Mouse (Mus musculus) common myeloid progenitor, adult 5-6 weeks (primary cell): ENCODE measurements around the gene Aldh3a2. TPM values are rescaled to one million over a fixed set of nuclear protein-coding genes. Genes with fewer than 3 reads are reported as not detected.
A peak's percentile ranks its signal among the peaks of the same experiment; 100 is the strongest.
"Not testable (repeated sequence)": the region's sequence is repeated elsewhere in the genome, so short reads cannot be mapped to it uniquely, and the experiment has no call there.

ENCODE experiments used
- ATAC-seq: replicated peaks from 2 replicates; pipeline ENCODE4 v1.8.0; 2016; ENCODE audit warnings: low read depth, mild to moderate bottlenecking, moderate TSS enrichment, inconsistent platforms; ENCODE audit not compliant: poor library complexity, severe bottlenecking
- total RNA-seq: library from RNA; stranded (forward); fragments of 200-1000, 187-1606 nt; gene quantifications from 2 replicates; pipeline ENCODE4 v1.2.3, GENCODE M21; 2017

The Aldh3a2 gene
- total RNA-seq, 1 experiment from 2014 or later, result 14.5 TPM

DNA sequence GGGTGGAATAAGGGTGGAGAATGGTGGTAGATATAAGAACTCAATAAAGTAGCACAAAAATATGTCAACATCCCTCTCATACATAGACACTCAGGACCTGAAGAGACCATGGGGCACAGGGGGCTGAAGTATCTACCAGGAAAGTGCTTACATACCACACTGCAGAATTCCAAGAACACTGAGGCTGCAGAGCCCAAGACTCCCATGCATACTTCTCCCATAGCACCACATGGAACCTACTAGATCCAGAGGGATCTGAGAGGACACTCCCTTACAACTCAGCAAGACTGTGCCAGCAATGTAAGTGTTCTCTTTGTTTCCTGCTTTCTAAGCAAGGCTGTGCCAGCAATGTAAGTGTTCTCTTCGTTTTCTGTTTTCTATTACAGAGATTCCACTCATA lies 83.4 kb downstream of the Aldh3a2 start:
- no peak for ATAC-seq

DNA sequence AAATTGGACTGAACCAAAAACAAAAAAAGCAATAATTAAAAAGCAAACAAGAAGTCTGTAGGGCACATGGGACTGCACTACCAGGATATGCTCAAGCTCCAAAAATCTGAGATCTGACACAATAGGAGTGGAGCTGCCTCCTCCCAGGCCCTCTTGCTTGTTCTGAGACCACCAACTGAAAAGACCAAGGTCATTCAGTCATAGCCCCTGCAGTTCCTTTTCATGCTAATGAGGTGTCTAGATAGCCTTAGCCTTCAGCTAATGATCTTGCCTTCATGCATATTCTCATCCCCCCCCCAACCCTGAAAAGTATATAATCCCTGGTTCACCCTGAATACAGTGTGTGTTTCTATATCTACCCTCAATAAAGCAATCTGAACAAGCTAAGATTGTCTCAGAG lies 85.6 kb downstream of the Aldh3a2 start:
- ATAC-seq, result no peak

GRCm38 (mm10) chr11:61180361-61180760 lies 86.9 kb downstream of the Aldh3a2 start:
- no peak for ATAC-seq

GRCm38 (mm10) chr11:61176321-61176720 lies 90.9 kb downstream of the Aldh3a2 start:
- ATAC-seq, result no peak

DNA sequence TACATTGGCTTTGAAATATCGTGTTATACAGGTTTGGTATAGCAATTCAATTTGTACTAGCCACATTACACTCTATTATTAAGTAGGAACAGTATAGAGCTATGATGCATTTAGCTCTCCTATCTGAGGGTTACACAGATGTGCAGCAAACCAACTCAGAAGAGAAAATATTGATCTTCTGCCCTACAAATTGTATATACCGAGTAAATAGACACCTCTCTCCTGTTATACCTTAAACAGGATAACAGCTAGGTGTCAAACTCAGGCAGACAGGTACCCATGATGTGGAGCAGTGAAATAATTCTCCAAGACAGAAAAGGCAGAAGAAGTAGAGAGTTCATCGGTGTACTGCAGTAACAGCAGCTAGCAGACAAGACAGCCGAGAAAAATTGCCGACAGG lies 91.5 kb downstream of the Aldh3a2 start:
- ATAC-seq, result no peak

GRCm38 (mm10) chr11:61174821-61175658 lies 92.2 kb downstream of the Aldh3a2 start, which contains the start of gene Usp22:
Gene Usp22, minus strand, starts transcription at chr11:61175055.
- peak; percentile 91 for ATAC-seq

- ATAC-seq, result peak; percentile 16; the same call in 1 of the 2 replicates
Observed at GRCm38 (mm10) chr11:61174291-61174820, 92.9 kb downstream of the Aldh3a2 start.

- not testable (repeated sequence) for ATAC-seq
Observed at GRCm38 (mm10) chr11:61173477-61173876, 93.8 kb downstream of the Aldh3a2 start.

Other genes with a start within 250 kb of the Aldh3a2 start
- gene Kcnj12, start 244.9 kb downstream of the Aldh3a2 start, total RNA-seq, result not detected in 2 replicates
- gene Tnfrsf13b, start 140.7 kb downstream of the Aldh3a2 start, total RNA-seq, result 64.8 and 72.9 TPM in 2 replicates
- gene Usp22, start 92.4 kb downstream of the Aldh3a2 start, total RNA-seq, result 64.6 and 71.2 TPM in 2 replicates
- not detected in 2 replicates for gene Aldh3a1, start 59.9 kb downstream of the Aldh3a2 start, total RNA-seq
- not detected in 2 replicates for gene Slc47a2, start 75.4 kb upstream of the Aldh3a2 start, total RNA-seq
- gene Slc47a1, start 110.9 kb upstream of the Aldh3a2 start, total RNA-seq, result not detected in 2 replicates
- not detected in 2 replicates for gene Rnf112, start 186.7 kb upstream of the Aldh3a2 start, total RNA-seq
- not detected in 2 replicates for gene Mfap4, start 218.0 kb upstream of the Aldh3a2 start, total RNA-seq
- gene Mapk7, start 226.9 kb upstream of the Aldh3a2 start, total RNA-seq, result 16.7 and 20.3 TPM in 2 replicates
- gene B9d1, start 237.7 kb upstream of the Aldh3a2 start, total RNA-seq, result 1.3 and 3.1 TPM in 2 replicates